Mouse (Mus musculus) olfactory bulb, adult 2 months (tissue): ENCODE data around the gene Trim2.

Experiments
- CTCF ChIP-seq: fragments of 200-500 bp; IDR thresholded peaks from 2 replicates; pipeline ENCODE4 v1.5.1; 2012; ENCODE audit warnings: low read depth, mild to moderate bottlenecking, low read length, moderate library complexity; ENCODE audit not compliant: insufficient read depth
- POLR2A ChIP-seq: fragments of 200-500 bp; IDR thresholded peaks from 2 replicates; pipeline ENCODE4 v1.6.1; 2012; ENCODE audit warnings: mild to moderate bottlenecking, low read depth, low read length, moderate library complexity; ENCODE audit not compliant: insufficient read depth

- TF ChIP-seq CTCF (no peak), POLR2A (no peak)
These were observed 40.7 kb upstream of the Trim2 start for GRCm38 (mm10) chr3:84347426-84347825.
